Mouse (Mus musculus) embryonic stem cell, embryonic (primary cell): ENCODE results near the gene Stk11ip.

Source experiments
- CTCF ChIA-PET, 4 experiments: fragments of 300-600 bp in 2 of 4; fragments of 350-600 bp in 2 of 4; sonication (Branson Sonifier 250); formaldehyde crosslinking; loops; one replicate each; lab custom pipeline; 2022; ENCODE audit warnings: inconsistent platforms in 2 of 4; lab: Charles Lee
- POLR2A ChIA-PET, 4 experiments: fragments of 300-600 bp in 2 of 4; fragments of 350-600 bp in 2 of 4; sonication (Branson Sonifier 250); formaldehyde crosslinking; loops; one replicate each; lab custom pipeline; 2022; ENCODE audit warnings: antibody characterized with exemption in 4 of 4, inconsistent platforms in 1 of 4; lab: Charles Lee

Stk11ip gene

GRCm38 (mm10) chr1:75521321-75522031 is at the start of gene Stk11ip:
Stk11ip (plus strand) TSS chr1:75521529.
- POLR2A ChIA-PET = interaction anchor here (0.6 to 2.1 kb wide), 29 partner anchors 9 to 933 kb away, joined by 3 to 18 read pairs (median 5); partner anchors contain the start of genes Obsl1 (in 2 of the 4), Chpf (in 1 of the 4), Dnpep (in 1 of the 4) and Inha (in 1 of the 4)

GRCm38 (mm10) chr1:75476441-75476840 is 44.9 kb upstream of the Stk11ip start:
- POLR2A ChIA-PET = interaction anchor here (0.6 to 5.5 kb wide), 21 partner anchors 9 to 159 kb away, joined by 3 to 28 read pairs (median 4); partner anchors contain the start of gene Dnpep (in 1 of the 4)
- CTCF ChIA-PET = interaction anchor here (0.5 to 4.7 kb wide), 147 partner anchors 9 to 965 kb away, joined by 3 to 81 read pairs (median 4); partner anchors contain the start of genes Gmppa (in 4 of the 4), Dnpep (in 2 of the 4), Inha (in 2 of the 4) and Abcb6 (in 1 of the 4)

More at GRCm38 (mm10) chr1:75521321-75522031, at the start of gene Stk11ip:
- CTCF ChIA-PET = interaction anchor here in 3 of 4 experiments (1.1 to 1.5 kb wide), 4 partner anchors 15 to 108 kb away, joined by 3 to 4 read pairs (median 3); partner anchors contain the start of gene Obsl1 (in 1 of the 3)

GRCm38 (mm10) chr1:75477264-75477965 is 43.9 kb upstream of the Stk11ip start:
- ChIA-PET CTCF (interaction anchor here (0.5 to 4.7 kb wide), 160 partner anchors 8 to 966 kb away, joined by 3 to 81 read pairs (median 4); partner anchors contain the start of genes Gmppa (in 4 of the 4), Dnpep (in 2 of the 4), Inha (in 2 of the 4) and Abcb6 (in 1 of the 4)), POLR2A (interaction anchor here (0.5 to 5.5 kb wide), 21 partner anchors 9 to 160 kb away, joined by 3 to 28 read pairs (median 4); partner anchors contain the start of gene Dnpep (in 1 of the 4))

GRCm38 (mm10) chr1:75477966-75478290 is 43.4 kb upstream of the Stk11ip start:
- CTCF ChIA-PET = interaction anchor here (0.6 to 4.7 kb wide), 83 partner anchors 9 to 647 kb away, joined by 3 to 81 read pairs (median 7); partner anchors contain the start of genes Gmppa (in 2 of the 4), Inha (in 2 of the 4), Asic4 (in 1 of the 4) and Dnpep (in 1 of the 4)
- POLR2A ChIA-PET = interaction anchor here (0.5 to 5.5 kb wide), 15 partner anchors 9 to 309 kb away, joined by 3 to 28 read pairs (median 5); partner anchors contain the start of genes Dnpep (in 1 of the 4), Stk11ip (in 1 of the 4) and Zfand2b (in 1 of the 4)

- CTCF ChIA-PET = interaction anchor here (0.7 to 4.7 kb wide), 42 partner anchors 9 to 353 kb away, joined by 3 to 81 read pairs (median 6); partner anchors contain the start of genes Asic4 (in 1 of the 4), Dnpep (in 1 of the 4), Gmppa (in 1 of the 4) and Inha (in 1 of the 4)
- POLR2A ChIA-PET = interaction anchor here in 3 of 4 experiments (0.6 to 5.5 kb wide), 37 partner anchors 9 to 972 kb away, joined by 3 to 35 read pairs (median 5); partner anchors contain the start of genes Gmppa (in 2 of the 3), Dnpep (in 1 of the 3), Inha (in 1 of the 3) and Obsl1 (in 1 of the 3)
Measured at GRCm38 (mm10) chr1:75478497-75478896, 42.8 kb upstream of the Stk11ip start.

- ChIA-PET POLR2A (interaction anchor here in 3 of 4 experiments (0.5 to 5.5 kb wide), 55 partner anchors 9 to 1366 kb away, joined by 3 to 35 read pairs (median 4); partner anchors contain the start of genes Gmppa (in 3 of the 3), Inha (in 3 of the 3), Obsl1 (in 3 of the 3) and Dnpep (in 1 of the 3)), CTCF (interaction anchor here (0.5 to 4.7 kb wide), 39 partner anchors 8 to 353 kb away, joined by 3 to 81 read pairs (median 4); partner anchors contain the start of genes Asic4 (in 1 of the 4), Dnpep (in 1 of the 4) and Gmppa (in 1 of the 4))
Measured at GRCm38 (mm10) chr1:75478916-75479634, 42.3 kb upstream of the Stk11ip start, which contains the start of the genes Chpf and Tmem198. Chpf (minus strand) TSS chr1:75479307. Tmem198 (plus strand) TSS chr1:75479532.

- POLR2A ChIA-PET = interaction anchor here in 3 of 4 experiments (0.5 to 5.5 kb wide), 51 partner anchors 8 to 1367 kb away, joined by 3 to 35 read pairs (median 4); partner anchors contain the start of genes Gmppa (in 3 of the 3), Inha (in 3 of the 3), Obsl1 (in 3 of the 3) and Dnpep (in 1 of the 3)
Measured at GRCm38 (mm10) chr1:75479635-75479989, 41.7 kb upstream of the Stk11ip start.

GRCm38 (mm10) chr1:75480036-75480435 is 41.3 kb upstream of the Stk11ip start:
- ChIA-PET CTCF (interaction anchor here (0.8 to 4.7 kb wide), 19 partner anchors 7 to 162 kb away, joined by 3 to 81 read pairs (median 5); partner anchors contain the start of genes Asic4 (in 1 of the 4), Dnpep (in 1 of the 4) and Gmppa (in 1 of the 4)), POLR2A (interaction anchor here in 3 of 4 experiments (0.9 to 5.5 kb wide), 30 partner anchors 8 to 252 kb away, joined by 3 to 35 read pairs (median 5); partner anchors contain the start of genes Inha (in 3 of the 3), Gmppa (in 2 of the 3), Obsl1 (in 2 of the 3) and Dnpep (in 1 of the 3))

More at GRCm38 (mm10) chr1:75479635-75479989, 41.7 kb upstream of the Stk11ip start:
- CTCF ChIA-PET = interaction anchor here (0.5 to 4.7 kb wide), 30 partner anchors 8 to 162 kb away, joined by 3 to 81 read pairs (median 5); partner anchors contain the start of genes Asic4 (in 1 of the 4), Dnpep (in 1 of the 4) and Gmppa (in 1 of the 4)

- POLR2A ChIA-PET = interaction anchor here in 2 of 4 experiments (0.9 to 1.6 kb wide), 5 partner anchors 25 to 82 kb away, joined by 3 to 6 read pairs (median 3); partner anchors contain the start of gene Obsl1 (in 1 of the 2)
- CTCF ChIA-PET = interaction anchor here in 1 of 4 experiments (2.4 kb wide), 1 partner anchor 79 kb away, joined by 17 read pairs; no protein-coding TSS in a partner anchor
Measured at GRCm38 (mm10) chr1:75480735-75481134, 40.6 kb upstream of the Stk11ip start.

- ChIA-PET POLR2A (interaction anchor here in 3 of 4 experiments (0.6 to 3.1 kb wide), 24 partner anchors 9 to 267 kb away, joined by 3 to 24 read pairs (median 4); partner anchors contain the start of genes Dnpep (in 1 of the 3), Gmppa (in 1 of the 3), Inha (in 1 of the 3) and Obsl1 (in 1 of the 3)), CTCF (interaction anchor here (0.6 to 3.1 kb wide), 17 partner anchors 8 to 593 kb away, joined by 3 to 39 read pairs (median 7); partner anchors contain the start of genes Chpf (in 2 of the 4), Tmem198 (in 2 of the 4) and Gmppa (in 1 of the 4))
Measured at GRCm38 (mm10) chr1:75486561-75486960, 34.8 kb upstream of the Stk11ip start.

GRCm38 (mm10) chr1:75487040-75487404 is 34.3 kb upstream of the Stk11ip start:
- POLR2A ChIA-PET = interaction anchor here (0.5 to 3.1 kb wide), 54 partner anchors 8 to 635 kb away, joined by 3 to 35 read pairs (median 4); partner anchors contain the start of genes Chpf (in 3 of the 4), Stk11ip (in 3 of the 4), Tmem198 (in 3 of the 4) and Inha (in 2 of the 4)
- CTCF ChIA-PET = interaction anchor here (0.6 to 3.1 kb wide), 30 partner anchors 8 to 679 kb away, joined by 3 to 39 read pairs (median 6); partner anchors contain the start of genes Chpf (in 4 of the 4), Tmem198 (in 4 of the 4), Gmppa (in 2 of the 4) and Dnpep (in 1 of the 4)

- POLR2A ChIA-PET = interaction anchor here (0.5 to 3.1 kb wide), 55 partner anchors 8 to 636 kb away, joined by 3 to 35 read pairs (median 4); partner anchors contain the start of genes Chpf (in 3 of the 4), Stk11ip (in 3 of the 4), Tmem198 (in 3 of the 4) and Inha (in 2 of the 4)
- CTCF ChIA-PET = interaction anchor here (0.6 to 3.1 kb wide), 31 partner anchors 8 to 680 kb away, joined by 3 to 39 read pairs (median 6); partner anchors contain the start of genes Chpf (in 4 of the 4), Tmem198 (in 4 of the 4), Gmppa (in 2 of the 4) and Dnpep (in 1 of the 4)
Measured at GRCm38 (mm10) chr1:75487405-75488161, 33.7 kb upstream of the Stk11ip start.

GRCm38 (mm10) chr1:75490785-75491551 is 30.4 kb upstream of the Stk11ip start:
- CTCF ChIA-PET = interaction anchor here (0.6 to 3.4 kb wide), 10 partner anchors 8 to 148 kb away, joined by 3 to 17 read pairs (median 4); no protein-coding TSS in a partner anchor

More at GRCm38 (mm10) chr1:75490785-75491551, 30.4 kb upstream of the Stk11ip start:
- POLR2A ChIA-PET = interaction anchor here (0.5 to 3.0 kb wide), 10 partner anchors 11 to 1906 kb away, joined by 3 to 17 read pairs (median 4); partner anchors contain the start of genes Chpf (in 1 of the 4), Gmppa (in 1 of the 4), Inha (in 1 of the 4) and Obsl1 (in 1 of the 4)
